Mouse (Mus musculus) embryonic fibroblast, embryonic 13.5 days (primary cell): ENCODE data around the gene Aldh2. TPM values are rescaled to one million over a fixed set of nuclear protein-coding genes. Genes with fewer than 3 reads are reported as not detected.

Source experiments
- H3K27ac ChIP-seq: 2 replicates; pipeline ENCODE4 v1.5.1; 2012; ENCODE audit warnings: low read length, control low read depth, inconsistent platforms; ENCODE audit not compliant: insufficient read depth
- H3K4me1 ChIP-seq: 2 replicates; pipeline ENCODE4 v1.6.1; 2011; ENCODE audit warnings: low read length; ENCODE audit not compliant: control insufficient read depth, insufficient read depth
- H3K4me3 ChIP-seq: 2 replicates; pipeline ENCODE4 v1.5.1; 2011; ENCODE audit warnings: mild to moderate bottlenecking, control low read depth, low read length; ENCODE audit not compliant: insufficient read depth
- CTCF ChIP-seq: IDR thresholded peaks from 2 replicates; pipeline ENCODE4 v1.5.1; 2011; ENCODE audit warnings: mild to moderate bottlenecking, control low read depth, low read length, moderate library complexity, borderline replicate concordance; ENCODE audit not compliant: insufficient read depth
- POLR2A ChIP-seq: IDR thresholded peaks from 2 replicates; pipeline ENCODE4 v1.6.1; 2011; ENCODE audit warnings: low read depth, mild to moderate bottlenecking, control low read depth, low read length, moderate library complexity
- polyA plus RNA-seq: library from polyadenylated mRNA; stranded (reverse); fragments of >200 nt; gene quantifications from 2 replicates; pipeline ENCODE4 v1.2.4, GENCODE M21; 2011; ENCODE audit warnings: low read depth; ENCODE audit not compliant: missing spikeins, insufficient read length

Gene Aldh2
- polyA plus RNA-seq, 1 experiment: 167 TPM

GRCm38 (mm10) chr5:121566035-121566681 is 27.5 kb downstream of the Aldh2 start:
- no peaks in the 10 kb centered on the region for H3K4me1 ChIP-seq

GRCm38 (mm10) chr5:121564468-121564895 is 29.1 kb downstream of the Aldh2 start:
- Histone ChIP-seq H3K27ac (no peak overlapping the region), H3K4me3 (no peak overlapping the region), H3K4me1 (0 out of 2 replicates have a peak, but pooled peaks cover 3% of the 10 kb centered on the region)
- TF ChIP-seq CTCF (peak; percentile 64; the same call in 1 of the 2 replicates), POLR2A (no peak)

More at GRCm38 (mm10) chr5:121566035-121566681, 27.5 kb downstream of the Aldh2 start:
- no peak for TF ChIP-seq POLR2A
- TF ChIP-seq CTCF: no peak
- Histone ChIP-seq H3K27ac (no peak overlapping the region), H3K4me3 (no peak overlapping the region)

- Histone ChIP-seq H3K4me1 (0 out of 2 replicates have a peak, but pooled peaks cover 3% of the 10 kb centered on the region), H3K27ac (no peak overlapping the region), H3K4me3 (no peak overlapping the region)
- TF ChIP-seq POLR2A (no peak), CTCF (no peak)
Observed at GRCm38 (mm10) chr5:121562436-121562835, 31.2 kb downstream of the Aldh2 start.

- no peaks in the 10 kb centered on the region; the same call in 1 of the 2 replicates for H3K4me1 ChIP-seq
- H3K4me3 ChIP-seq: no peak overlapping the region
- TF ChIP-seq CTCF: no peak
- TF ChIP-seq POLR2A: no peak
- no peak overlapping the region for H3K27ac ChIP-seq
Observed at GRCm38 (mm10) chr5:121549196-121549595, 44.4 kb downstream of the Aldh2 start.

- no peak overlapping the region for H3K27ac ChIP-seq
- no peak overlapping the region for H3K4me3 ChIP-seq
- no peak for TF ChIP-seq POLR2A
- TF ChIP-seq CTCF: no peak
- no peaks in the 10 kb centered on the region; the same call in none of the 2 replicates for H3K4me1 ChIP-seq
Observed at GRCm38 (mm10) chr5:121547084-121547483, 46.5 kb downstream of the Aldh2 start.

- H3K4me3 ChIP-seq: peak overlapping the region; percentile 81
- H3K27ac ChIP-seq: no peak overlapping the region
- TF ChIP-seq CTCF: peak; percentile 55; the same call in 1 of the 2 replicates
- TF ChIP-seq POLR2A: no peak
- H3K4me1 ChIP-seq: no peaks in the 10 kb centered on the region; the same call in none of the 2 replicates
Observed at GRCm38 (mm10) chr5:121546530-121546895, 47.1 kb downstream of the Aldh2 start.

GRCm38 (mm10) chr5:121545793-121546529 is 47.7 kb downstream of the Aldh2 start, which contains the start of gene Mapkapk5:
Mapkapk5 (minus strand) TSS chr5:121545905.
- TF ChIP-seq POLR2A (peak; percentile 97), CTCF (no peak)
- Histone ChIP-seq H3K4me1 (no peaks in the 10 kb centered on the region; the same call in none of the 2 replicates), H3K27ac (peak within 1 kb of the TSS; percentile 52; the same call in 1 of the 2 replicates), H3K4me3 (peak within 1 kb of the TSS; percentile 81)

- H3K4me1 ChIP-seq: no peaks in the 10 kb centered on the region; the same call in none of the 2 replicates
- peak within 1 kb of the TSS; percentile 81 for H3K4me3 ChIP-seq
- TF ChIP-seq POLR2A: no peak
- TF ChIP-seq CTCF: no peak
- H3K27ac ChIP-seq: peak within 1 kb of the TSS; percentile 52; the same call in 1 of the 2 replicates
Observed at GRCm38 (mm10) chr5:121544910-121545792, 48.5 kb downstream of the Aldh2 start, which contains the start of the genes Adam1a and Gm42878. Adam1a (minus strand) TSS chr5:121545482. Gm42878 (minus strand) TSS chr5:121545482.

GRCm38 (mm10) chr5:121543370-121543769 is 50.3 kb downstream of the Aldh2 start:
- H3K4me1 ChIP-seq: no peaks in the 10 kb centered on the region; the same call in none of the 2 replicates
- H3K4me3 ChIP-seq: no peak overlapping the region
- H3K27ac ChIP-seq: no peak overlapping the region
- TF ChIP-seq CTCF: no peak
- TF ChIP-seq POLR2A: no peak
